Mouse (Mus musculus): ENCODE measurements at regions not wholly inside any gene's neighbourhood (a gene's known extent, or its start where the extent isn't known, plus 50 kb on each side); places are given as distances from the start of the nearest gene placed in this dataset.

DNA sequence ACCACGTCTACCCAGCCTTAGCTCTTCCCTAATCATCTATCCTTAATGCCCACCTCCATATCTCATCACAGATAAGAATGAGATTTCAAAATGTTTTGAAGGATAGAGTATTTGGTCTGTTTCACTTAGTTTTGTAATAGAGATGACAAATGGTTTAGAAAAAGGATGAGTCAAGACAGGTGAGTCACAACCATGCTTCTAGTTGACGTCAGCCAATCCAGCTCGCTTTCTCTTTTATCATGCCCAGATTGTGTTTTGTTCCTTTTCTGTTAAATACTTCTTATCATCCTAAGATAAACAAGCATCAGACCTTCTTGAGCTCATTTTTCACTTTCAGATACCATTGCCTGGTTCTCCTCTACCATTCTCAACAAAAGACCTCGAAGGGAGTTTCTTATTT is 125.4 kb upstream of the Fndc3a start:
- TF ChIP-seq CTCF (IDR thresholded peaks at IDR 0.05; ENCODE audit: borderline replicate concordance, insufficient read depth, low read length) (no peak), POLR2A (IDR thresholded peaks at IDR 0.05; ENCODE audit: low read depth, low read length) (no peak)
- H3K4me3 ChIP-seq (ENCODE audit: insufficient read depth, low read length), result no peak overlapping the region

DNA sequence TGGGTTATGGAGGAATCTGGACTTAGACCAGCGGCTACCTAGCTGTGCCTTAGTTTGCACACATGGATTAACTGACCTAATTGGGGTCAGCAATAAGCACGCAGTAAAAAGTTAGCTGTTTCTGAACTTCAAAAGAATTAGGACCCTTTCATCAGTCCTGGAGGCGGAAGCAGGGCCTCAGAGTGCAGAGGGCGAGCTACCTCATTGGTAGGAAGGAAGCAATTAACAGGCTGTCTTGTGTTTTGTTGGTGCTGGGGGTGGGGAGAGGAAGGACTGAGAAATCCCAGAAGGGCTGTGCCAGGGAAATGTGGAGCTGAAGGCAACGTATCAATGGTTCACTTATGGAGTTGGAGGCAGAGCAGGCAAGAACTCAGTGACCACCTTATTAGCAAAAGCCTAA is 119.5 kb upstream of the Fndc3a start:
- Histone ChIP-seq H3K4me1 (ENCODE audit: control insufficient read depth, insufficient read depth, low read length) (no peaks in the 10 kb centered on the region), H3K4me3 (ENCODE audit: insufficient read depth, low read length) (no peak overlapping the region), H3K27ac (ENCODE audit: insufficient read depth, low read length) (no peak overlapping the region)
- TF ChIP-seq POLR2A (IDR thresholded peaks at IDR 0.05; ENCODE audit: low read depth, low read length) (no peak), CTCF (IDR thresholded peaks at IDR 0.05; ENCODE audit: borderline replicate concordance, insufficient read depth, low read length) (no peak)

More for the DNA sequence above, 125.4 kb upstream of the Fndc3a start:
- H3K4me1 ChIP-seq (ENCODE audit: control insufficient read depth, insufficient read depth, low read length), result no peaks in the 10 kb centered on the region
- no peak overlapping the region for H3K27ac ChIP-seq (ENCODE audit: insufficient read depth, low read length)

DNA sequence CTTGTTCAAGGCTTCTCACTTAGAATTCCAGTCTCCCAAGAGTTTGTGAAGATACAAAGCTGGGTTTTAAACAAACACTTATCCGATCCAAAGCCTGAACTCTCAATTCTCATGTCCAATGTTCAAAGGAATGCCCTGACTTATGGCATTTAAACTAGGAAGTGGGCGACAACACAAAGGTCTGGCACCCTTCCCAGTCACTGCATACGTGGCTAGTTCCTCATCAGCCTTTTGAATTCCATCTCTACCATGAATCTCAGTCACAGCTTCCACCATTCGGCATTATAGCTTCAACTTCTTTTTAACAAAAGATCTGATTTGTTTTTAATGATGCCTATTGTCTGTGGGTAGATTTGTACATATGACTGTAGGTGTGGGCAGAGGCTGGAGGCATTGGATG is 115.7 kb upstream of the Fndc3a start:
- peak overlapping the region; percentile 29; the same call in 1 of the 2 replicates for H3K27ac ChIP-seq (ENCODE audit: insufficient read depth, low read length)
- TF ChIP-seq POLR2A (IDR thresholded peaks at IDR 0.05; ENCODE audit: low read depth, low read length), result no peak
- TF ChIP-seq CTCF (IDR thresholded peaks at IDR 0.05; ENCODE audit: borderline replicate concordance, insufficient read depth, low read length), result no peak
- no peaks in the 10 kb centered on the region for H3K4me1 ChIP-seq (ENCODE audit: control insufficient read depth, insufficient read depth, low read length)
- no peak overlapping the region for H3K4me3 ChIP-seq (ENCODE audit: insufficient read depth, low read length)

DNA sequence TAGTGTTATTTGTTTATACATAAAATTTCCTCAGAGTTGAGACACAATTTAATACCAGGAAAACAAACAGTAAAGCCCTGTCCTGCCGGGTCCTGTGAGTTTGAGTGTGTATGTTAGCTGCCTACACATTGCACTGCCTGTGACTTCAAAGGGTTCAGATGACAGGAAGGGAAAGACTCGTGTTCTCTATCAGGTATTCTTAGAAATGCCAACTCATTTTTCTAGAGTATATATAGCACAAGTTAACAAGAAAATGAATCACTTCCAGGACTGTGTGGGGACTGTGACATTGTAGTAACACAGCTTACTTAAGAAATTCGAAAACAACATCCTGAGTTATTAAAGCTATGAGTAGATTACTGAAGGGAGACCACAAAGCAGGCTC is 112.4 kb upstream of the Fndc3a start:
- Histone ChIP-seq H3K27ac (ENCODE audit: insufficient read depth, low read length) (peak overlapping the region; percentile 38; the same call in 1 of the 2 replicates), H3K4me1 (ENCODE audit: control insufficient read depth, insufficient read depth, low read length) (no peaks in the 10 kb centered on the region), H3K4me3 (ENCODE audit: insufficient read depth, low read length) (no peak overlapping the region)
- TF ChIP-seq POLR2A (IDR thresholded peaks at IDR 0.05; ENCODE audit: low read depth, low read length), result no peak

DNA sequence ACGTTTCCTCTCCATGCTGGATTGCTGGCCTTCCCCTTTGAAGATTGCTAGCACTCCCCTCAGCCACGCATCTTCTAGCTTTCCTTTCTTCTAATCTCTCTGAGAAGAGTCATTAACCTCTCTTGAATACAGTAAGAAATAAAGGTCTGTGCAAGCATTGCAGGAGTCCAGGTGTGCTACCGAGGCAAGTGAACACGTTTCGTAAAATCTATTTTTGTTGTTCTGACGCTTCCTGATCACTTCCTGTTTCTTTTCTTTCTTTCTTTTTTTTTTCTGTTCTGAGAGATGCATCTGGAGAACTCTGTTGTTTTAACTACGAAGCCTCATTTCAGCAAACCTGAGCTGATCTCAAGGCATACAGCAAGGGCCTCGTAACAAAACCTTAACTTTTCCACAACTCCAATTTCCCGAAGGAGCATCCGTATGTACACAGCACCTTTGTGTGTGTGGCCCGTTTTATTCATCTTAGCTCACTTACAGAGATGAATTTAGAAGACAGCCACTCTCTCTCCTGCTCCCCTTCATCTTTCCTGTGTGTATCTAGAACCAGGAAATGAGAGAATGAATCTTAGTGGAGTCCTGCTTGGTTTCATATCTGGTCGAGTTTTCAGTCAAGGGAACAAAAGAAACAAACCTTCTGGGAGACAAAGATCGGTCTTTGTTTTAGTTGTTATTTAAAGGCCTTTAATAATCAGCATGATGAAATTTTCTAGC is 111.9 kb upstream of the Fndc3a start:
- no peak overlapping the region for H3K4me3 ChIP-seq (ENCODE audit: insufficient read depth, low read length)
- H3K27ac ChIP-seq (ENCODE audit: insufficient read depth, low read length), result peak overlapping the region; percentile 38; the same call in 1 of the 2 replicates
- H3K4me1 ChIP-seq (ENCODE audit: control insufficient read depth, insufficient read depth, low read length), result no peaks in the 10 kb centered on the region
- TF ChIP-seq POLR2A (IDR thresholded peaks at IDR 0.05; ENCODE audit: low read depth, low read length) (no peak), CTCF (IDR thresholded peaks at IDR 0.05; ENCODE audit: borderline replicate concordance, insufficient read depth, low read length) (no peak)

DNA sequence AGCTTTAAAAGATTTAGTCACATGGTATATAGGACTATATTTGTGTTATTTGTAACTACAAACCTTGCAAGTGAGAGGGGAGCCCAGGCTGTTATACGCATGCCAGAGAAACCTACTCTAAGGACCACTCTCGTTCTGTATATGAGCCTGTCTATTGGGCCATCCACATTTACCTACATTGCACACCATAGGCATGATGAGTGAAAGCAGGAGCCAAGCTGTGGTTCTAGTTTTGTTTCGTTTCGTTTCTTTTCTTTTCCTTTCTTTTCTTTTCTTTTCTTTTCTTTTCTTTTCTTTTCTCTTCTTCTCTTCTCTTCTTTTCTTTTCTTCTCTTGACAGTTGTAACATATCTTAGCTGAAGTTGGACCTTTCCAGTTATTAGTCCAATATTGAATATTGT is 109.2 kb upstream of the Fndc3a start:
- TF ChIP-seq CTCF (IDR thresholded peaks at IDR 0.05; ENCODE audit: borderline replicate concordance, insufficient read depth, low read length) (no peak), POLR2A (IDR thresholded peaks at IDR 0.05; ENCODE audit: low read depth, low read length) (no peak)
- Histone ChIP-seq H3K4me1 (ENCODE audit: control insufficient read depth, insufficient read depth, low read length) (no peaks in the 10 kb centered on the region), H3K27ac (ENCODE audit: insufficient read depth, low read length) (no peak overlapping the region), H3K4me3 (ENCODE audit: insufficient read depth, low read length) (no peak overlapping the region)

DNA sequence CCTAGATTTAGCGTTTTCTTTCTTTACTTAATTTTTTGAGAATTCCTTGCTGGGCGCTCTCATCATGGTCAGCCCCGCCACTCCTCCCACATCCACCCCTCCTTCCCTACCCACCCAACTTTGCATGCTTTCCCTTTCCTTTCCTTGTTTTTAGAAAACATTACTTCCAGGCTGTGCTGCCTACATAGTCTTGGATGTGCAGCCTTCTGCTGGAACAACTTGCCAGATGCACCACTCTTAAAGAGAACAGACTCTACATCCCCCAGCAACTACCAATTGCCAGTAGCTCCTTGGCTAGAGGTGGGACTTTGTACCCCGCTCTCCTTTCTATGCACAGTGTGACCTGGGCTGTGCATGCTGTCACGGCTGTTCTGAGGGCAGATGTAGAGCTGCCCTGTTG is 108.0 kb upstream of the Fndc3a start:
- no peaks in the 10 kb centered on the region for H3K4me1 ChIP-seq (ENCODE audit: control insufficient read depth, insufficient read depth, low read length)
- H3K27ac ChIP-seq (ENCODE audit: insufficient read depth, low read length), result no peak overlapping the region
- no peak overlapping the region for H3K4me3 ChIP-seq (ENCODE audit: insufficient read depth, low read length)
- TF ChIP-seq POLR2A (IDR thresholded peaks at IDR 0.05; ENCODE audit: low read depth, low read length), result no peak

DNA sequence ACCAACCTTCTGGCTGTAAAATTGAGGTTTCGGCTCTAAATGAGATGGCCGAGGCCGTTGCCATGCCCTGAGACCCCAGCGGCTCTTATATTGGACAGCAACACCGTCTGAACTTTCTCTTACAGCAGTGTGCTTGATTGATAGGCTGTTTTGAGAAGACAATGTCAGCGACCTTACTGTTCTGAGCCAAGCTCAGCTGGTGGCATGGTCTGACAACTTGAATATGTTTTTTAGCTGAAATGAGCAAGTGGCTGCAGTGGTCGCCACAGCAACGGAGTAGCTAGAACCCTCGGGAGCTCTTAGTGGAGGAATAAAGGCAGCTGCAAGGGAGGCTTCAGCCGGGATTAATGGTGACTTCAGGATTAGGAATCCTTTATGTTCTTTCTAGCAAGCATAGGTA is 107.0 kb upstream of the Fndc3a start:
- Histone ChIP-seq H3K4me3 (ENCODE audit: insufficient read depth, low read length) (no peak overlapping the region), H3K4me1 (ENCODE audit: control insufficient read depth, insufficient read depth, low read length) (no peaks in the 10 kb centered on the region), H3K27ac (ENCODE audit: insufficient read depth, low read length) (no peak overlapping the region)
- TF ChIP-seq CTCF (IDR thresholded peaks at IDR 0.05; ENCODE audit: borderline replicate concordance, insufficient read depth, low read length), result no peak
- TF ChIP-seq POLR2A (IDR thresholded peaks at IDR 0.05; ENCODE audit: low read depth, low read length), result no peak

DNA sequence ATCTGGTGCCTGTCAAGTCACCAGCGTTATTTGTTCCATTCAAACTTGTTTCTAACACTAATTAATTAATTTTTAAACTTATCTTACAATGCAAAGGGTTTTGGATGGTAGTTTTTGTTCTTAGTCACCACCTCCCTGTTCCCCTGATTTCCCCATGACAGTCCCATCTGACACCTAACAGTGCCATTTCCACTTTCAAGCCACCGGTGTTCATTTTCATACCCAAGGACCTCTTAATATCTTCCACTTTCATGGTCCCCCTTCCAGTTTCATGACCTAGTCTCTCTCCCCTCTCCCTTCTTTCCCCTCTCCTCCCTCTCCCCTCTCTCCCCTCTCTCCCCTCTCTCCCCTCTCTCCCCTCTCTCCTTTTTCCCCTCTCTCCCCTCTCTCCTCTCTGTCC is 99.3 kb upstream of the Fndc3a start:
- H3K4me3 ChIP-seq (ENCODE audit: insufficient read depth, low read length), result no peak overlapping the region
- no peak overlapping the region for H3K27ac ChIP-seq (ENCODE audit: insufficient read depth, low read length)
- peaks cover 5% of the 10 kb centered on the region; the same call in 1 of the 2 replicates for H3K4me1 ChIP-seq (ENCODE audit: control insufficient read depth, insufficient read depth, low read length)
- TF ChIP-seq CTCF (IDR thresholded peaks at IDR 0.05; ENCODE audit: borderline replicate concordance, insufficient read depth, low read length), result no peak
- TF ChIP-seq POLR2A (IDR thresholded peaks at IDR 0.05; ENCODE audit: low read depth, low read length), result no peak

DNA sequence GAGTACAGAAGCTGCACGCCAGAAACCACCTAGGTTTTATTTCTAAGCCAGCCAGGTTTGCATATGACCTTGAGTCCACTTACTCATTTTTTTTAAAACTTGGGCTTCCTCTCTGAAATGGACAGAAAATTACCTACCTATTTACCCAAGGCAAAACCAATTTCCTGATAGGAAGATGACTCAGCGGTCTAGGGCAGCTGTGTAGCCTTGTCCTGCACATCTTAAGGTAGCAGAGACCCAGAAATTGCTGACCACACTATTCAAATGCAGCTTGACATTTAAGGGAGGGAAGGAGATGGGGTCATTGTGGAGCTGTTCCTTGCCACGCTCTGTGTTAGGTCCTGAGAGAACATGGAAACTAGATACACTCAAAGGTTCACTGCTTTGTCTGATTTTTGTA is 98.1 kb upstream of the Fndc3a start:
- Histone ChIP-seq H3K4me3 (ENCODE audit: insufficient read depth, low read length) (no peak overlapping the region), H3K27ac (ENCODE audit: insufficient read depth, low read length) (no peak overlapping the region), H3K4me1 (ENCODE audit: control insufficient read depth, insufficient read depth, low read length) (peaks cover 5% of the 10 kb centered on the region; the same call in 1 of the 2 replicates)
- TF ChIP-seq POLR2A (IDR thresholded peaks at IDR 0.05; ENCODE audit: low read depth, low read length), result no peak
- TF ChIP-seq CTCF (IDR thresholded peaks at IDR 0.05; ENCODE audit: borderline replicate concordance, insufficient read depth, low read length), result no peak
